Mouse (Mus musculus): ENCODE measurements around the gene Inpp5e. TPM values are rescaled to one million over a fixed set of nuclear protein-coding genes. Genes with fewer than 3 reads are reported as not detected.

The Inpp5e gene
- 23.2 and 25.1 TPM in 2 replicates for polyA plus RNA-seq (2015; fragmentation: Nextera tagmentation; extraction: Ambion mirVana)

DNA sequence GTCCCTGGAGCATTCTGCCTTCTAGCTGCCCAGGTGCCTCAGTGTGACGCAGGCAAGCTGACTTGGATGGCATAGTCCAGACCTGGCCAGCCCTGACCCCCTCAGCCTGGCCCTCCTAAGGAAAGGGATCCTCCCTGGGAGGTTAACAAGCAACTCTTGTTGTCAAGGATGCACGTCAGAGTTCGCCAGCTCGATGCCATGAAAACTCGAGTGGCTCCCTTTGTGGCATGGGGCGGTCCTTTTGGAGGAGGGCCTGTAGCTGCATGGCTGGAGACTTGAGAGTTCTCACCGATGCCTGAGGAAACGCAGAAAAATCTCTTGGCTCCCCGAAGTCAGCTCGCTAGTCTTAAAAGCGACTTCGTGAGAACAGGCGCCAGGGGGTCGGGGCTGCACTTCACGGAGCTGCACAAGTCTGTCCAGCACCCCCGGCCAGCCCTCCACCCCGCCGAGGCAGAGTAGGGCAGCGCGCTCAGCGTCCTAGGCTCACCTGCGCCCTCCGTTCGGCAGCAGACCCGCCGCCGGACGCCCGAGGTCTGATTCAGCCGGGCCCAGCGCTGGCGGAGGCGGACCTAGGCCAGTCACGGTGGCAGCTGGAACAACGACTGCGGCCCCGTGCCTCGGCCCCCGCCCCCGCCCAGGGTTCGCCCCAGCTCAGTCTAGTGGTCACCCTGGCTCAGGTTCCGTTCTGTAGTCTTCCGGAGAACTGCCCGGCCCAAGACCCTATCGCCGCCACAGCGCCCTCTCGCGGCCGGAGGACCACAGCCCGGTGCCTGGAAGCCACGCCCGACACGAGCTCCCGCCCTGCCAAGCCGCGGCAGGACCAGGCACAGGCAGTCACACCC lies at the start of gene Inpp5e:
Inpp5e (minus strand) TSS at position 689 of the 842 bp plus-strand sequence.
- no peaks in the 10 kb centered on the region for H3K27me3 ChIP-seq
- H3K4me2 ChIP-seq (replicated peaks): peak within 1 kb of the TSS; percentile 90
- ATAC-seq (ENCODE audit: insufficient number of reproducible peaks, low FRiP score, low TSS enrichment, low read depth): peak; percentile 90
- H3K9me3 ChIP-seq (replicated peaks): no peaks in the 10 kb centered on the region
- peak within 1 kb of the TSS; percentile 92 for H3K4me3 ChIP-seq (replicated peaks)
- H3K36me3 ChIP-seq: peaks cover 43% of the 10 kb centered on the region
- peaks cover 42% of the 10 kb centered on the region for H3K4me1 ChIP-seq
- H3K27ac ChIP-seq (replicated peaks): peak within 1 kb of the TSS; percentile 79
- WGBS: under 1% methylated on average over 57 of the region's 57 CpGs
- peak within 1 kb of the TSS; percentile 93 for H3K9ac ChIP-seq

DNA sequence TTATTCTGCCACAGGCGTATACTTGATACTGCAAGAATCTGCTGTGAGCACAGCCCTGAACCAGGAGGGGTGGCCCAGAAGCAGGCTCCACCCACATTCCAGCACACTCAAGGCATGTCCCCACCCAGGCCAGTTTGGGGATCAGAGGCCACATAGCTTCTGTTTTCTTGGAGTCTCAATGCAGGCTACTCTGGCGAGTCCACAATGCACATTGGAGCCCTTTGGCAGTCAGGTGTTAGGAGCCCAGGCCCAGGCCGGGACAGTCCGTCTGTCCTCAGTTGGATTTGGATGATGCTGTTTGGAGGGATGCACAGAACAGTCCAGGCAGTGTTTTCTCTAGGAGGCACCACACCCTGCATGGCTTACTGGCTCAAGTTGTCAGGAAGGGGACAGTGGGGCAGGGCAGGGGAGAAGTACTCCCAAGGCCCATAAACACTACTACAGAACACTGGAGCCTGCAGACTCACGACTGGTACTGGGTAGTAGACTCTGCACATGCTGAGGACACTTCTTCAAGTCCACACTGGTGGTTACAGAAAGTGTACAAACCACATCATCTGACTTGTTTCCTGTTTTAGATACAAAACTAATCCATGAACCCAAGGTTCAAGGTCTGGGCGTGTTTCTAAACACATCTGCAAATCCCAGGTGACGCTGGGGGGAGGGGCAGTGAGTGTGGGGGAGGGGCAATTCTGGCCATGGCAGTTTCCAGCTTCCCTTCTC lies 49.6 kb upstream of the Inpp5e start:
- H3K9me3 ChIP-seq (replicated peaks): no peaks in the 10 kb centered on the region
- H3K9ac ChIP-seq: no peak overlapping the region
- H3K27ac ChIP-seq (replicated peaks): peak overlapping the region; percentile 74
- no peaks in the 10 kb centered on the region for H3K27me3 ChIP-seq
- peak; percentile 46; the same call in 1 of the 2 replicates for ATAC-seq (ENCODE audit: insufficient number of reproducible peaks, low FRiP score, low TSS enrichment, low read depth)
- peaks cover 46% of the 10 kb centered on the region for H3K36me3 ChIP-seq
- peaks cover 14% of the 10 kb centered on the region for H3K4me1 ChIP-seq
- no peak overlapping the region for H3K4me2 ChIP-seq (replicated peaks)
- WGBS: 31% methylated on average over 7 of the region's 7 CpGs
- no peak overlapping the region for H3K4me3 ChIP-seq (replicated peaks)

DNA sequence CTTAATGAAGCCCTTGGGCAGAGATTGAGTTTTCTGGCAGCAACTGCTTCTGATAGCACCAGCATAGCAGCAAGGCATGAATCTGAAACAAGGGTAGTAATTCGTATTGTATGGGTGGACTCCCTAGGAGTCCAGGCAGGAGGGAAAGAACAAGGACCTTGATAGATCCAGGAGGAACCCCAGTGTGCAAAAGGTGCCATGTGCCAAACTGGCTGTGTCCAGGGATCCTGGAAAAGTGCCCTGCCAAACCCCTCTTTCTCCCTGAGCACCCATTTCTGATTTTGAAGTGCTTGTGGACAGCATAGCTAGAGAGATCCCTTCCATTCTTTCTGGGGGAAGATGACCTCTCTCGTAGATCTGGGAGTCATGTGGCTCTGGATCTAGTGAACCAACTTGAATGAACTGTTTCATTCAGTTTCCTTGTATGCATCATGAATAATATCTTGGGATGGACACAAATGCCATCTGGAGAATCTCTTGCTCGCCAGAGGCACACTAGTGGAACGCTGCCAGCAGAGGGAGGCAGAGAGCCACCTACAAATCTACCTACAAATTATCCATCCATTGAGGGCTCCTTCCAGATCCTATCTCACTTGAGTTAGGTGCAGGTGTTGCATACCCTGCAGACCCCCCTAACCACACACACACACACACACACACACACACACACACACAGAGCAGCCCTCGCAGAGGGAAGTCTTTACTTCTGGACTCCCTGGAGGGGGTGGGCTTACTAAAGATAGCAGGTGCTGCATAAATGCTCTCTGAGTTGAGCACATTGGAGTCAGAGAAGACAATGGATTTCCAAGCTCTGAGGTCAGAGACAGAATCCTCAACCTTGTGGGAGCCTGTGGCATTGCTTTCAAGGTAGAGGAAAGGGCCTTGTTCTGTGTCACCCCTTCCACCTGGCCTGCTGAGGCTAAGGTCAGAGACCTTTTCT lies 40.4 kb upstream of the Inpp5e start:
- H3K4me3 ChIP-seq (replicated peaks): no peak overlapping the region
- H3K36me3 ChIP-seq: peaks cover 7% of the 10 kb centered on the region; the same call in 1 of the 2 replicates
- H3K27me3 ChIP-seq: no peaks in the 10 kb centered on the region
- ATAC-seq (ENCODE audit: insufficient number of reproducible peaks, low FRiP score, low TSS enrichment, low read depth): no peak
- H3K9ac ChIP-seq: no peak overlapping the region
- peaks cover 19% of the 10 kb centered on the region for H3K4me1 ChIP-seq
- H3K27ac ChIP-seq (replicated peaks): no peak overlapping the region
- no peaks in the 10 kb centered on the region for H3K9me3 ChIP-seq (replicated peaks)
- 26% methylated on average over 5 of the region's 5 CpGs for WGBS
- no peak overlapping the region for H3K4me2 ChIP-seq (replicated peaks)

DNA sequence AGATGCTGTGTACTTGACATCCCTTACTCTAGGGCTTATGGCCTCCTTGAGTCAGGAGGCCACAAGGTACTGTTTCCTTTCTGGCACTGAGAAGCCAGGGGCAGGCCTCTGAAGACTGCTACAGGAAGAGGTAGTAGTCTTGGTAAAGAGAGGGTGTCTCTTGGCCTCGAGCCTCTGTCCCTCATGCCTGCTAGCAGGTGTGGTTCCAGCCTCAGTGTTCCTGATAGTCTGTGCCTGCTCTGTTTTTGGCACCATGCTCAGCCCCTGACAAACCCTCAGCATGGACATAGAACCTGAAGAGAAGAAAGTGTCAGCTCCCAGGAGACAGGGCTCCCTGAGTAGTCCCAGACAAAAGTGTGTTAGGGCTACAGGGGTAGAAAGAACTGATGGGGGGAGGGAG lies 38.4 kb upstream of the Inpp5e start:
- 74% methylated on average over 1 of the region's 1 CpGs for WGBS
- Histone ChIP-seq H3K4me3 (replicated peaks) (no peak overlapping the region), H3K36me3 (peaks cover 7% of the 10 kb centered on the region; the same call in 1 of the 2 replicates), H3K27ac (replicated peaks) (no peak overlapping the region), H3K27me3 (no peaks in the 10 kb centered on the region), H3K9me3 (replicated peaks) (no peaks in the 10 kb centered on the region), H3K4me2 (replicated peaks) (no peak overlapping the region), H3K4me1 (peaks cover 35% of the 10 kb centered on the region), H3K9ac (no peak overlapping the region)
- no peak for ATAC-seq (ENCODE audit: insufficient number of reproducible peaks, low FRiP score, low TSS enrichment, low read depth)

DNA sequence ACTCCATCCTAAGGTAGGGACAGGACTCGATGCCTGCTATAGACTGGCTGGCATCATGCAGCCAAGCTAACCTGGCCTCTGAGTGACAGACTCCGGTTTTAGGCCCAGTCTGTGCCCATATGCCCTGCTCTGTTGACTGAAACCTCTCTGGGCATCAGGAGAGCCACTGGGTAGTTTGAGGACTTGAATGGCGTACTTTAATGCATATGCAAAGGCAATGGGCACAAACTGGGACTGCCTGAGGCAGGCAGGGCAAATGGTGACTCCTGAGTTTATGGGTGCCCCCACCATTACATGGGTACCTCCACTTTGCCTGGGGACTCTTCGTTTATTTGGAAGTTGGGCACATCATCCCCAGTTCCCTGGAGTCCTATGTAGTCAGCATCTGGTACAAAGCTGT lies 37.7 kb upstream of the Inpp5e start:
- peaks cover 11% of the 10 kb centered on the region for H3K36me3 ChIP-seq
- peaks cover 35% of the 10 kb centered on the region for H3K4me1 ChIP-seq
- H3K9me3 ChIP-seq (replicated peaks): no peaks in the 10 kb centered on the region
- 65% methylated on average over 4 of the region's 4 CpGs for whole genome bisulfite sequencing
- H3K4me3 ChIP-seq (replicated peaks): peak overlapping the region; percentile 66
- H3K27ac ChIP-seq (replicated peaks): no peak overlapping the region
- H3K27me3 ChIP-seq: no peaks in the 10 kb centered on the region
- ATAC-seq (ENCODE audit: insufficient number of reproducible peaks, low FRiP score, low TSS enrichment, low read depth): no peak
- peak overlapping the region; percentile 80 for H3K4me2 ChIP-seq (replicated peaks)
- peak overlapping the region; percentile 52; the same call in 1 of the 2 replicates for H3K9ac ChIP-seq

DNA sequence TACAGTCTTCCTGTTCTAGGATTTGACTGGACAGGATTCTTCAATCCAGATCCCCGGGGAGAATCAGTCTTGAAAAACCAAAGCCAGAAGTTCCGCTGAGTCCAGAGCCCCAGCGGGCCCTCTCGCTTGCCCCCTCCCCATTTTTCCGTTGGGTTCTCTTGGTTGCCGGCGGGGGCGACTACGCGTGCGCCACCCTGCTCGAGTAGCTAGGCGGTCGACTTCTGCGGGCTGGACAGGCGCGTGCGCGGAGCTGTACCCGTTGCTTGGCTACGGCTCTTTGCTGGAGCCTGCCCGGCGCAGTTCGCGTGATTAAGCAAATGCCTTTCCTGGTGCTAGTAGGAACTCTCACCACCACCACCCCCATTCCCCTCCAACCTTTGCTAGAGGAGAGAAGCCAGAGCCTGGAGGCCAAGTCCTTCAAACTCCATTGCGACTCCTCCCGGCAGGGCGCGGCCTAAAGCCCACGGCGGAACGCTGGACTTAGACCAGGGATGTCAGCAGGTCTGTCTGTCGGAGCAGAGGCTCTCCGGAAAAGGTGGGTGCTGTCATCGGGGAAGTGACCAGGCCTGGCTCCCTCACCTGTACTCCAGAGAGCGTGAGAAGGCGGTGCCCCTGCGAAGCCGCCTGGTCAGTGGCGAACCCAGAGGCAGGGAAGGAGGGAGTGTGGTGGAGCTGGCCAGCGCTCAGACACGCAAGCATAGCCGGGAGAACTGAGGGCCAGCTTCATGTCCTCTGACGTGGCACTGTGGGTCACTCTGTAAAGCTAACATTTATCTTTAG lies 36.9 kb upstream of the Inpp5e start:
- Histone ChIP-seq H3K4me1 (peaks cover 35% of the 10 kb centered on the region), H3K27ac (replicated peaks) (peak overlapping the region; percentile 91), H3K4me2 (replicated peaks) (peak overlapping the region; percentile 80), H3K27me3 (no peaks in the 10 kb centered on the region), H3K9me3 (replicated peaks) (no peaks in the 10 kb centered on the region), H3K36me3 (peaks cover 19% of the 10 kb centered on the region), H3K4me3 (replicated peaks) (peak overlapping the region; percentile 66), H3K9ac (peak overlapping the region; percentile 52)
- under 1% methylated on average over 44 of the region's 44 CpGs for WGBS
- ATAC-seq (ENCODE audit: insufficient number of reproducible peaks, low FRiP score, low TSS enrichment, low read depth): peak; percentile 91

DNA sequence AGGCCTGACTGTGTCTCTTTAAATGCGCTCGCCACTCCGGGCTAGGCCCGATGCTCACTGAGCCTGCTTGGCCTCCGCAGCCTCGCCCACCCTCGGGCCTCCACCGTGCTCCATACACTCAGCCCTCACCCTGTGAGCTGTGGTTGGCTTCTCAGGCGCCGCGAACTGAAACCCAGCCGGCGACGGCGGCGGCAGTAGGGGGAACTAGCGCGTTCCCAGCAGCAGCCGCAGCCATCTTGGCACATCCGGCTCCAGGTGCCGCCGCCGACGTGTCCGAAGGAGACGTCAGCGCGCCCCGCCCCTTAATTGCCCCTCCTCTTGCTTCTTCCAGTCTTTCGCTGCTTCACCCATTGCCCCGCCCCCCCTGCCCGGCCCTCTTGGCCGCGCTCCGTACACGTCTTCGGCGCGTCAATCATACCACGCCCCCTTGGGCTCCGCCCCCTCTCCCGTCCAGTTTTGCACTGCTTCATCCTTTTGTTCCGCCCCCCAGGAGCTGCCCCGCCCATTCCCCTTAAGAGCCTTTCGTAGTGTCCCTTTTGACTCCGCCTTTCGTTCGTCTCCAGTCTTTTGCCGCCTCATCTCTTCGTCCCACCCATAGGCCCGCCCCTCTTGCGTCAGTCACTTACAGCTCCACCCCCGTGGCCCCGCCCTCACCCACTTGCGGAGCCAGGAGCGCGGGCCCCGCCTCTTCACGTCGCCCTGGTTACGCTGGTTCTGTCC lies 36.1 kb upstream of the Inpp5e start, which contains the start of gene Sec16a:
Sec16a (minus strand) TSS at position 271 of the 720 bp plus-strand sequence.
- peaks cover 26% of the 10 kb centered on the region for H3K36me3 ChIP-seq
- H3K4me2 ChIP-seq (replicated peaks): peak within 1 kb of the TSS; percentile 80
- ATAC-seq (ENCODE audit: insufficient number of reproducible peaks, low FRiP score, low TSS enrichment, low read depth): peak; percentile 94
- H3K9me3 ChIP-seq (replicated peaks): no peaks in the 10 kb centered on the region
- peaks cover 35% of the 10 kb centered on the region for H3K4me1 ChIP-seq
- no peaks in the 10 kb centered on the region for H3K27me3 ChIP-seq
- peak within 1 kb of the TSS; percentile 93 for H3K4me3 ChIP-seq (replicated peaks)
- H3K27ac ChIP-seq (replicated peaks): peak within 1 kb of the TSS; percentile 91
- under 1% methylated on average over 60 of the region's 61 CpGs for WGBS
- peak within 1 kb of the TSS; percentile 82 for H3K9ac ChIP-seq

DNA sequence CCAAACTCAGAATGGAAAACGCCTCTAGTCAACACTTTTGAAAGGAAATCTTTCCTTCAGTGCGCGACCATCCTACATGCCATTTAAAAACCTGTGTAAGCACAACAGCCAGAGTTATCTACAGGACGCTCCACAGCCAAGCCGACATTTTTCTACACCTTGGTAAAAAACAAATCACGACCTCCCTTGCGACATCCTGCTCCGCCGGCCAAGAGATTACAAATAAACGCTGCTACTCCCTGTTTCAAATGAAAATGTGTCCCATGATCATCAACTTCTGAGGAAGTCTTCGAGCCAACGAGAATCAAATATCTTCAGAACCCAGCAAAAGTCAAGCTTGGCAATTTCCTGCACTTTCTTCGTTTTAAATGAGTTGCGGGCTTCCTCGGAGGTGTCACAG lies 35.4 kb upstream of the Inpp5e start:
- 3% methylated on average over 15 of the region's 15 CpGs for WGBS
- H3K36me3 ChIP-seq: peaks cover 34% of the 10 kb centered on the region
- H3K4me3 ChIP-seq (replicated peaks): peak overlapping the region; percentile 93
- H3K27ac ChIP-seq (replicated peaks): peak overlapping the region; percentile 91
- peak overlapping the region; percentile 82 for H3K9ac ChIP-seq
- no peaks in the 10 kb centered on the region for H3K27me3 ChIP-seq
- H3K9me3 ChIP-seq (replicated peaks): no peaks in the 10 kb centered on the region
- H3K4me2 ChIP-seq (replicated peaks): peak overlapping the region; percentile 71
- no peak for ATAC-seq (ENCODE audit: insufficient number of reproducible peaks, low FRiP score, low TSS enrichment, low read depth)
- H3K4me1 ChIP-seq: peaks cover 38% of the 10 kb centered on the region

DNA sequence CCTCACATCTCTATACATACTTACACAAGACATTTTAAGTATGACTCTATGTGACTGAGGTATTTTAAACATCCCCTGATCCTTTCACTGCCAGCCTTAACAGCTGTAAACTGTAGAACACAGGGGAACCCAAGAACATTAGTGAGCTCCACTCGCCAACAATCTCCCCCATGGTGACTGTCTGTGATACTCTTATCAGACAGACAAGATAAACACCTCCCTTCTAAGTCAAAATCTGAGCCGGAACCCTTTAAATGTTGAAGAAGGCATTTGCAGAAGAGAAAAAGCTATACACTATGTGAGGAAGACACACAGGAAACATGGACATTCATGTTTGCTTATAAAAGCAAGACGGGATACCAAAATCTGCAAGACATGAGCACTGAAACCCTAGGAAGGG lies 34.9 kb upstream of the Inpp5e start:
- ATAC-seq (ENCODE audit: insufficient number of reproducible peaks, low FRiP score, low TSS enrichment, low read depth): no peak
- Histone ChIP-seq H3K4me1 (peaks cover 41% of the 10 kb centered on the region), H3K4me3 (replicated peaks) (peak overlapping the region; percentile 93), H3K4me2 (replicated peaks) (peak overlapping the region; percentile 71), H3K36me3 (peaks cover 39% of the 10 kb centered on the region), H3K9ac (peak overlapping the region; percentile 82; the same call in 1 of the 2 replicates), H3K27me3 (no peaks in the 10 kb centered on the region), H3K27ac (replicated peaks) (no peak overlapping the region), H3K9me3 (replicated peaks) (no peaks in the 10 kb centered on the region)
- 37% methylated on average over 3 of the region's 3 CpGs for WGBS

Measured in embryonic facial prominence, embryonic 15.5 days (tissue).